Mouse (Mus musculus) bone marrow macrophage, adult 2 months (primary cell): ENCODE measurements around the gene Cyth1.

ENCODE experiments used
- CTCF ChIP-seq: IDR thresholded peaks from 2 replicates; pipeline ENCODE4 v1.5.1; 2012; ENCODE audit warnings: low read depth, mild to moderate bottlenecking, low read length, moderate library complexity
- POLR2A ChIP-seq: IDR thresholded peaks from 2 replicates; pipeline ENCODE4 v1.6.1; 2012; ENCODE audit warnings: mild to moderate bottlenecking, low read depth, low read length, borderline replicate concordance

- no peak for TF ChIP-seq CTCF
- TF ChIP-seq POLR2A: no peak
These were observed 36.4 kb downstream of the Cyth1 start for GRCm38 (mm10) chr11:118211749-118212635.
